Mouse (Mus musculus) neural tube, embryonic 15.5 days (tissue): ENCODE measurements at regions not wholly inside any gene's neighbourhood (a gene's known extent, or its start where the extent isn't known, plus 50 kb on each side); places are given as distances from the start of the nearest gene placed in this dataset.

Source experiments
- ATAC-seq: fragments of 200-750 bp; cut with Nextera tagmentation; 2 replicates; pipeline ENCODE4 v1.8.0; 2017; ENCODE audit warnings: mild to moderate bottlenecking, moderate TSS enrichment, moderate library complexity; ENCODE audit not compliant: low FRiP score
- H3K27ac ChIP-seq: fragments of 300-500 bp; sonication (generic); replicated peaks from 2 replicates; pipeline ENCODE4 v1.5.1; 2015; ENCODE audit warnings: mild to moderate bottlenecking, inconsistent platforms
- H3K27me3 ChIP-seq: fragments of 300-500 bp; sonication (generic); replicated peaks from 2 replicates; pipeline ENCODE4 v1.6.1; 2015; ENCODE audit warnings: inconsistent platforms
- H3K36me3 ChIP-seq: fragments of 300-500 bp; sonication (generic); 2 replicates; pipeline ENCODE4 v1.6.1; 2015; ENCODE audit warnings: inconsistent platforms
- H3K4me1 ChIP-seq: fragments of 300-500 bp; sonication (generic); 2 replicates; pipeline ENCODE4 v1.6.1; 2015; ENCODE audit warnings: inconsistent platforms
- H3K4me2 ChIP-seq: fragments of 300-500 bp; sonication (generic); 2 replicates; pipeline ENCODE4 v1.6.1; 2015; ENCODE audit warnings: inconsistent platforms, mild to moderate bottlenecking, moderate library complexity
- H3K4me3 ChIP-seq: fragments of 300-500 bp; sonication (generic); replicated peaks from 2 replicates; pipeline ENCODE4 v1.5.1; 2015; ENCODE audit warnings: mild to moderate bottlenecking, inconsistent platforms
- H3K9ac ChIP-seq: fragments of 300-500 bp; sonication (generic); replicated peaks from 2 replicates; pipeline ENCODE4 v1.6.1; 2015; ENCODE audit warnings: mild to moderate bottlenecking, inconsistent platforms
- H3K9me3 ChIP-seq: fragments of 300-500 bp; sonication (generic); replicated peaks from 2 replicates; pipeline ENCODE4 v1.6.1; 2016; ENCODE audit warnings: inconsistent platforms
- WGBS: fragments of 180-500 bp; shearing (Covaris S2); methylation state at CpG from one replicate; pipeline ENCODE4 v1.1.7; 2015; ENCODE audit warnings: mixed read lengths; 5-methylcytosine and 5-hydroxymethylcytosine counted together

- Histone ChIP-seq H3K36me3 (no peaks in the 10 kb centered on the region), H3K4me1 (no peaks in the 10 kb centered on the region), H3K9me3 (no peaks in the 10 kb centered on the region), H3K4me2 (no peak overlapping the region), H3K27ac (no peak overlapping the region), H3K27me3 (no peaks in the 10 kb centered on the region), H3K9ac (no peak overlapping the region), H3K4me3 (no peak overlapping the region)
- ATAC-seq: no peak
- WGBS: 97% methylated on average over 3 of the region's 3 CpGs
Measured at GRCm38 (mm10) chr3:148316198-148316597, 674.2 kb downstream of the Adgrl2 start.

DNA sequence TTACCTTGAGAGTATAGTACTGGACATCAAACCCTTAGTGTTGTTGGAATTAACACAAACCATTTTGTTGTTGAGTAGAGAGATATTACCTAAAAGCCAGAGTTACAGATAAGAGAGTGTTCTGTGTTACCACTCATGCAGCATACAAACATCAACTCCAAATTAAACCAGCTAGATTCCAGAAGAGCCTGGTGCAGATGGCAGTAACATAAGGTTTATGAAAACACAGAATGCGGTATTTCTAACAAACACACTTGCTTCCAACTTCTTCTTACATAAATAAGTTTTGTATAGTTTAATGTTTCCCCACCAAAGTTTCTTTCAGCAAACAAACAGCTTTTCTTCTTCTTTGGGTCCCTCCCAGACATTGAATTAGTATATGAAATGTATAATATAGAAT is 675.1 kb downstream of the Adgrl2 start:
- ATAC-seq: no peak
- Histone ChIP-seq H3K4me1 (no peaks in the 10 kb centered on the region), H3K27ac (no peak overlapping the region), H3K9ac (no peak overlapping the region), H3K36me3 (no peaks in the 10 kb centered on the region), H3K27me3 (no peaks in the 10 kb centered on the region), H3K9me3 (no peaks in the 10 kb centered on the region), H3K4me3 (no peak overlapping the region), H3K4me2 (no peak overlapping the region)
- WGBS: 95% methylated on average over 1 of the region's 1 CpGs

GRCm38 (mm10) chr3:148295515-148295914 is 694.8 kb downstream of the Adgrl2 start:
- Histone ChIP-seq H3K4me1 (no peaks in the 10 kb centered on the region), H3K36me3 (no peaks in the 10 kb centered on the region), H3K27ac (no peak overlapping the region), H3K9me3 (no peaks in the 10 kb centered on the region), H3K4me3 (no peak overlapping the region), H3K4me2 (no peak overlapping the region), H3K9ac (no peak overlapping the region), H3K27me3 (no peaks in the 10 kb centered on the region)
- 96% methylated on average over 5 of the region's 5 CpGs for WGBS
- ATAC-seq: no peak

DNA sequence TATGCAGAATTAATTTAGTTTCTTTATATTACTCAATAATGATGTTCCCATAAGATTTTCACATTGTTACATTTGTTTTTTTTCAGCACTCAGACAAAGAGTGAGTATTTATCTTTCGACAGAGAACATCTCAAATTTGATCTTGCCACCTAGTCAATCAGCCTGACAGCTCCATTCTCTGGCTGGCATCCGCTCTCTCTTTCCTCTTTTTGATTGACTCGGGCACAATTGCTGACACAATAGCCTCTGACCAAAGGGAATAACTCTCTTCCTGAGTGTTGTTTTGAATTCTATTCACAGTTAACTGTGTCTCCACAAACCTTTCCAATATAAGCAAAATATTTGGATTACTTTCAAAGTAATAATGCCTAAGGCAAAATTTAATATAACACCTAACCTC is 711.4 kb downstream of the Adgrl2 start:
- ATAC-seq: no peak
- 30% methylated on average over 3 of the region's 3 CpGs for WGBS
- Histone ChIP-seq H3K4me2 (no peak overlapping the region), H3K27ac (no peak overlapping the region), H3K27me3 (no peaks in the 10 kb centered on the region), H3K36me3 (no peaks in the 10 kb centered on the region), H3K9me3 (no peaks in the 10 kb centered on the region), H3K4me1 (no peaks in the 10 kb centered on the region), H3K9ac (no peak overlapping the region), H3K4me3 (no peak overlapping the region)

DNA sequence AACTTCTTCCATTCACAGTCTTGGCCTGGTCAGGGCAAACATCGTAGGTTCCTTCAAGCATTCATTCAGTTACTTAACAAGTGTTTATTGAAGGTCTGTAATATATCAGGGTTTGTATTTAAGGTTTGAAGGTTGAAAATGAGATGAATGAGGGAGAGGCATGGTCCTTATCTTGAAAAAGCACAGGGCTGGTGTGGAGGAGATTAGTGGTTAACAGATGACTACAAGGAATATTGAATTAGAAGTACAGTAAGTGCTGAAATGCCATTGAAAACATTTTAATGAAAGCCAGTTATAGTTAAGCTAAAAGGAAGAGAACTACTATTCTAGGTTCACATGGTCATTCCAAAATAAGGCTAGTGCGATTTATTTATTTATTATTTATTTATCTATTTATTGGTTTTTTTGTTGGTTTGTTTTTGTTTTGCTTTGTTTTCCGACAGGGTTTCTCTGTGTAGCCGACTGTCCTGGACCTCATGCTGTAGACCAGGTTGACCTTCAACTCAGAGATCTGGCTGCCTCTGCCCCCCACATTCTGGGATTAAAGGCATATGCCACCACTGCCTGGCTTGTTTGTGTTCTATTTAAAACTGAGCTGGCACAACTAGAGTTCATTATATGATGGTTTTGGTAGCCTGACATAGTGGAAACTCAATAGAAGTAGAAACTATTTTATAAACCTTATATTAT is 718.1 kb downstream of the Adgrl2 start:
- WGBS: 84% methylated on average over 4 of the region's 4 CpGs
- no peaks in the 10 kb centered on the region for H3K9me3 ChIP-seq
- H3K4me2 ChIP-seq: no peak overlapping the region
- H3K9ac ChIP-seq: no peak overlapping the region
- H3K27me3 ChIP-seq: no peaks in the 10 kb centered on the region
- no peak overlapping the region for H3K4me3 ChIP-seq
- no peaks in the 10 kb centered on the region for H3K4me1 ChIP-seq
- H3K36me3 ChIP-seq: no peaks in the 10 kb centered on the region
- no peak for ATAC-seq
- no peak overlapping the region for H3K27ac ChIP-seq

DNA sequence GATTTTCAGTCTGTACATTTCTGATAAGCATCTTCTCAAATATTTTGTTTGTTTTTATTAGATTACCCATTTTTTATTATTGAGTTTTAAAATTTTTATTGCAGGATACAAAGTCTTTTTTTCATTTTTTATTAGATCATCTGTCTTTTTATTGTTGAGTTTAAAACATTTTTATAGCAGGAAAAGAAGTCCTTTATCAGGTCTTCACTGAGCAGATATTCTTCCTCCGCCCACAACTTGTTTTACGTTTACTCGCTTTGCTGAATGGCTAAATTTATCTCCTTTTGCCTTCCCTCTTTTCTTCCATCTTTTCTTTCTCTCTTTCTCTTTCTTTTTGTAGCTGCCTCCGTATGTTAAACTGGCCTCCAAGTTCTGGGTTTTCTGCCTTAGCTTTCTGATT is 721.5 kb downstream of the Adgrl2 start:
- no peaks in the 10 kb centered on the region for H3K27me3 ChIP-seq
- H3K9ac ChIP-seq: no peak overlapping the region
- no peak overlapping the region for H3K27ac ChIP-seq
- no peaks in the 10 kb centered on the region for H3K9me3 ChIP-seq
- no peak for ATAC-seq
- no peak overlapping the region for H3K4me2 ChIP-seq
- H3K4me3 ChIP-seq: no peak overlapping the region
- H3K4me1 ChIP-seq: no peaks in the 10 kb centered on the region
- 92% methylated on average over 4 of the region's 4 CpGs for WGBS
- H3K36me3 ChIP-seq: no peaks in the 10 kb centered on the region

- no peak for ATAC-seq
- no peak overlapping the region for H3K4me3 ChIP-seq
- H3K36me3 ChIP-seq: no peaks in the 10 kb centered on the region
- H3K4me1 ChIP-seq: no peaks in the 10 kb centered on the region
- H3K9me3 ChIP-seq: no peaks in the 10 kb centered on the region
- H3K9ac ChIP-seq: no peak overlapping the region
- no peak overlapping the region for H3K27ac ChIP-seq
- 91% methylated on average over 1 of the region's 1 CpGs for WGBS
- H3K27me3 ChIP-seq: no peaks in the 10 kb centered on the region
- H3K4me2 ChIP-seq: no peak overlapping the region
Measured at GRCm38 (mm10) chr3:148259211-148259610, 731.1 kb downstream of the Adgrl2 start.

DNA sequence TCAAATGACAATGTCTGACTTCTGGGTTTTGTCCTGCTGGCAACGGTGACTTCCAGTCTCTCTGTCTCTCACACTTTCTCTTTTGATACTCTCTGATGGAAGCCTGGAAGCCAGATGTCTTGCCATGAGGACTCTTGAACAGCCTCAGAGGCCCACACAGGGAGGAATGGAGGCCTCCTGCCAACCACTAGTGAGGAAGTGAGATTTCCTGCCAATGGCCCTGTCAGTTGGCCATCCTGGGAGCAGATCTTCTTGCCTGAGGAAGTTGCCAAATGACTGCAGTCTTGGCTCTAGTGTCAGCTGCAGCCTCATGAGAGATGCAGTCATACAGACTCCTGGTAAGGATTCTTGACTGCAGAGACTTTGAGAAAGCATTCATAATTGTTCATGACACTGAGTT is 741.7 kb downstream of the Adgrl2 start:
- H3K27me3 ChIP-seq: no peaks in the 10 kb centered on the region
- no peaks in the 10 kb centered on the region for H3K36me3 ChIP-seq
- no peak for ATAC-seq
- WGBS: 81% methylated on average over 1 of the region's 1 CpGs
- H3K4me1 ChIP-seq: no peaks in the 10 kb centered on the region
- no peak overlapping the region for H3K9ac ChIP-seq
- no peak overlapping the region for H3K4me2 ChIP-seq
- H3K9me3 ChIP-seq: no peaks in the 10 kb centered on the region
- no peak overlapping the region for H3K4me3 ChIP-seq
- H3K27ac ChIP-seq: no peak overlapping the region

GRCm38 (mm10) chr3:148246786-148247185 is 743.6 kb downstream of the Adgrl2 start:
- no peak overlapping the region for H3K27ac ChIP-seq
- no peaks in the 10 kb centered on the region for H3K9me3 ChIP-seq
- H3K9ac ChIP-seq: no peak overlapping the region
- no peaks in the 10 kb centered on the region for H3K27me3 ChIP-seq
- ATAC-seq: no peak
- H3K4me2 ChIP-seq: no peak overlapping the region
- H3K4me3 ChIP-seq: no peak overlapping the region
- H3K4me1 ChIP-seq: no peaks in the 10 kb centered on the region
- no peaks in the 10 kb centered on the region for H3K36me3 ChIP-seq

DNA sequence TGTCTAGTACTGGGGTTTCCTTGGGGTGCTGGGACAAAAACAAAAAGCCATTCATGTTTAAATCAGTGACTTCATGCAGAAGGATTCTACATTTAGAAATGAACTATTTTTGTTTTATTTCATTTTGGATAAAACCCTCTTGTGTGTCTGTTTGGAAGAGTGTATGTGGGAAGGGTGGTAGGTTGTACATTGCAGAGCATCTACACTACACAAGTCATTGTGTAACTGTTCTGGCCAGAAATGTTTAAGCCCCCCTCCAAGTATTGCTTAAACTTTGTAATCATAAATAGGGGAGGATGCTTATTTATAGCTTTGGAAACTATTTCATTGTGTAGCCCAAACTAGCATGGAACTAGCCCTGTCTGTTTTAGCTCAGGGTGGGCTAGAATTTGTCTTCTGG is 752.3 kb downstream of the Adgrl2 start:
- no peak overlapping the region for H3K27ac ChIP-seq
- no peak for ATAC-seq
- H3K4me3 ChIP-seq: no peak overlapping the region
- no peak overlapping the region for H3K9ac ChIP-seq
- no peaks in the 10 kb centered on the region for H3K27me3 ChIP-seq
- no peaks in the 10 kb centered on the region for H3K4me1 ChIP-seq
- no peaks in the 10 kb centered on the region for H3K9me3 ChIP-seq
- no peak overlapping the region for H3K4me2 ChIP-seq
- H3K36me3 ChIP-seq: no peaks in the 10 kb centered on the region

DNA sequence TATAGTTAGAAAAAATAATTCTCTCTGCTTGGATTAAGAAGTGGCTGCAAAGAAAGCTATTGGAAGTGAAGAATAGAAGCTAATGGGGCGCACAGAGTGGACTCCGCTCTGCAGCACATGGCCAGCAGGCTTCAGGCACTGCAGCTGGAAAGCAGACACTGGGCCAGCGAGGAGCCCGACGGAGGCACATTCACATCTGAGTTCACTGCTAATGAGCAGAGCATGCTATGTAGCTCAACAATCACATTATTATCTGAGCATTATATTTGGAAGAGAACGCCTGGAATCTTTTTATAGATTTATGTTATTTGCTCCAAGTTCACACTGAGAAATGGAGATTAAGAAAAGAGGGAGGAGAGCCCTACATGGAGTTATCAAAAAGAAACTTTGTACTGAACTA is 752.8 kb downstream of the Adgrl2 start:
- H3K4me3 ChIP-seq: no peak overlapping the region
- H3K9me3 ChIP-seq: no peaks in the 10 kb centered on the region
- H3K4me2 ChIP-seq: no peak overlapping the region
- WGBS: 78% methylated on average over 6 of the region's 6 CpGs
- H3K9ac ChIP-seq: no peak overlapping the region
- no peak for ATAC-seq
- no peaks in the 10 kb centered on the region for H3K4me1 ChIP-seq
- no peaks in the 10 kb centered on the region for H3K27me3 ChIP-seq
- no peaks in the 10 kb centered on the region for H3K36me3 ChIP-seq
- H3K27ac ChIP-seq: no peak overlapping the region

- H3K4me1 ChIP-seq: no peaks in the 10 kb centered on the region
- H3K4me3 ChIP-seq: no peak overlapping the region
- no peaks in the 10 kb centered on the region for H3K27me3 ChIP-seq
- WGBS: 96% methylated on average over 2 of the region's 2 CpGs
- ATAC-seq: no peak
- H3K9ac ChIP-seq: no peak overlapping the region
- H3K4me2 ChIP-seq: no peak overlapping the region
- no peaks in the 10 kb centered on the region for H3K9me3 ChIP-seq
- H3K36me3 ChIP-seq: no peaks in the 10 kb centered on the region
- H3K27ac ChIP-seq: no peak overlapping the region
Measured at GRCm38 (mm10) chr3:148233616-148234015, 756.7 kb downstream of the Adgrl2 start.

GRCm38 (mm10) chr3:148229192-148229591 is 761.2 kb downstream of the Adgrl2 start:
- no peaks in the 10 kb centered on the region for H3K4me1 ChIP-seq
- H3K9ac ChIP-seq: no peak overlapping the region
- H3K27me3 ChIP-seq: no peaks in the 10 kb centered on the region
- H3K4me3 ChIP-seq: no peak overlapping the region
- H3K27ac ChIP-seq: no peak overlapping the region
- no peaks in the 10 kb centered on the region for H3K36me3 ChIP-seq
- H3K9me3 ChIP-seq: no peaks in the 10 kb centered on the region
- H3K4me2 ChIP-seq: no peak overlapping the region
- WGBS: 52% methylated on average over 3 of the region's 3 CpGs
- no peak for ATAC-seq
